ENCODE assay signal across 17 mouse cellular contexts in genomic region chr9:50199422-50200218, GRCm38 (mm10).
DNase-seq lines count a peak whose midpoint lies in the region; ATAC-seq and TF ChIP-seq lines count a peak whose summit lies in the region.
"Had no signal": no experiment of that assay in that cellular context is flagged by ENCODE, and none has a peak within 500 bp of the region (broad histone marks: within the 10 kb centered on the region; RNA-seq: fewer than 3 reads in every experiment).

No protein-coding gene starts in this region.

- TF ChIP-seq POLR2A in embryonic fibroblast, embryonic 13.5 days (IDR thresholded peaks at IDR 0.05; ENCODE audit: low read depth, low read length): no peak

- no peak overlapping the region for H3K9ac ChIP-seq in kidney, embryonic 14.5 days (ENCODE audit: low read depth, low read length)
- H3K9ac ChIP-seq in lung, embryonic 14.5 days: no peak overlapping the region
- H3K9ac ChIP-seq: forebrain, postnatal 0 days; hindbrain, embryonic 13.5 days had no signal

- no peaks in the 10 kb centered on the region for H3K27me3 ChIP-seq in kidney, embryonic 14.5 days (ENCODE audit: control insufficient read depth, insufficient read depth, low read length)
- H3K27me3 ChIP-seq in lung, embryonic 14.5 days (ENCODE audit: insufficient read depth, low read length): no peaks in the 10 kb centered on the region
- H3K27me3 ChIP-seq: hindbrain, embryonic 13.5 days had no signal

- H3K9me3 ChIP-seq in kidney, embryonic 14.5 days (ENCODE audit: control insufficient read depth, low read length): no peaks in the 10 kb centered on the region
- H3K9me3 ChIP-seq in lung, embryonic 14.5 days (ENCODE audit: low read depth, low read length): no peaks in the 10 kb centered on the region
- H3K9me3 ChIP-seq: heart, embryonic 10.5 days; hindbrain, embryonic 13.5 days had no signal

- H3K4me3 ChIP-seq in kidney, embryonic 14.5 days (ENCODE audit: low read length): no peak overlapping the region
- H3K4me3 ChIP-seq in lung, embryonic 14.5 days (ENCODE audit: low read depth, low read length): no peak overlapping the region
- no peak overlapping the region for H3K4me3 ChIP-seq in embryonic fibroblast, embryonic 13.5 days (ENCODE audit: insufficient read depth, low read length)
- H3K4me3 ChIP-seq: heart, embryonic 10.5 days; hindbrain, embryonic 13.5 days had no signal

- TF ChIP-seq CTCF in lung, embryonic 14.5 days (IDR thresholded peaks at IDR 0.05; ENCODE audit: low read depth): no peak
- TF ChIP-seq CTCF in embryonic fibroblast, embryonic 13.5 days (IDR thresholded peaks at IDR 0.05; ENCODE audit: borderline replicate concordance, insufficient read depth, low read length): no peak

- WGBS in kidney, embryonic 14.5 days: 39% methylated on average over 7 of the region's 7 CpGs
- WGBS in lung, embryonic 14.5 days: 31% methylated on average over 7 of the region's 7 CpGs

- DNase-seq in kidney, postnatal 25 days: no peak
- peak; percentile 83 for DNase-seq in lung, embryonic 14.5 days
- DNase-seq in lung, postnatal 14 days: no peak
- peak; percentile 4 for DNase-seq in lung, postnatal 36 days
- no peak for DNase-seq in thymus, postnatal 36 days
- DNase-seq: cerebellum, adult 2 months; cerebellum, postnatal 36 days; forebrain, postnatal 0 days; gastrocnemius, postnatal 36 days; right cerebral cortex, postnatal 4 days had no signal

- H3K27ac ChIP-seq in kidney, embryonic 14.5 days (ENCODE audit: low read depth, low read length): 0 out of 2 replicates have a peak overlapping the region, but pooled peaks have one; percentile 30
- H3K27ac ChIP-seq in lung, embryonic 14.5 days (ENCODE audit: low read depth): 0 out of 2 replicates have a peak overlapping the region, but pooled peaks have one; percentile 19
- H3K27ac ChIP-seq in embryonic fibroblast, embryonic 13.5 days (ENCODE audit: insufficient read depth, low read length): peak overlapping the region; percentile 93
- H3K27ac ChIP-seq: heart, embryonic 10.5 days; hindbrain, embryonic 13.5 days had no signal

- H3K4me2 ChIP-seq in kidney, embryonic 14.5 days (replicated peaks; ENCODE audit: low read depth, low read length): no peak overlapping the region
- no peak overlapping the region for H3K4me2 ChIP-seq in lung, embryonic 14.5 days
- H3K4me2 ChIP-seq: hindbrain, embryonic 13.5 days; liver, embryonic 11.5 days; midbrain, embryonic 11.5 days had no signal

- no peak for ATAC-seq in kidney, embryonic 14.5 days (ENCODE audit: low FRiP score, low TSS enrichment)
- ATAC-seq in lung, embryonic 14.5 days (ENCODE audit: insufficient read depth): peak; percentile 83
- ATAC-seq in inflammation-experienced regulatory T-cells, adult 6 months: no peak
- ATAC-seq: forebrain, postnatal 0 days had no signal

- no peaks in the 10 kb centered on the region for H3K36me3 ChIP-seq in kidney, embryonic 14.5 days (ENCODE audit: control insufficient read depth, insufficient read depth, low read length)
- no peaks in the 10 kb centered on the region for H3K36me3 ChIP-seq in lung, embryonic 14.5 days (ENCODE audit: insufficient read depth)
- H3K36me3 ChIP-seq: heart, embryonic 10.5 days; hindbrain, embryonic 13.5 days had no signal

- no peaks in the 10 kb centered on the region for H3K4me1 ChIP-seq in kidney, embryonic 14.5 days (ENCODE audit: control insufficient read depth, insufficient read depth, low read length)
- no peaks in the 10 kb centered on the region for H3K4me1 ChIP-seq in lung, embryonic 14.5 days (ENCODE audit: insufficient read depth)
- H3K4me1 ChIP-seq in embryonic fibroblast, embryonic 13.5 days (ENCODE audit: control insufficient read depth, insufficient read depth, low read length): peaks cover 6% of the 10 kb centered on the region
- H3K4me1 ChIP-seq: heart, embryonic 10.5 days; hindbrain, embryonic 13.5 days had no signal

Comparison
In these comparisons a context has a peak if more than half of its experiments do, and no peak if none do; other contexts are left out.
1. DNase-seq: peak in lung, embryonic 14.5 days (single experiment) and lung, postnatal 36 days (single experiment); none in kidney, postnatal 25 days (0 of 2), lung, postnatal 14 days (single experiment) and thymus, postnatal 36 days (0 of 2).
2. H3K27ac ChIP-seq: peak in every context shown above with its lines; median percentile 93 in embryonic fibroblast, embryonic 13.5 days; 30 in kidney, embryonic 14.5 days; 19 in lung, embryonic 14.5 days.